Comparison of ENCODE assay signal across 8 mouse cellular contexts in the genomic region with DNA sequence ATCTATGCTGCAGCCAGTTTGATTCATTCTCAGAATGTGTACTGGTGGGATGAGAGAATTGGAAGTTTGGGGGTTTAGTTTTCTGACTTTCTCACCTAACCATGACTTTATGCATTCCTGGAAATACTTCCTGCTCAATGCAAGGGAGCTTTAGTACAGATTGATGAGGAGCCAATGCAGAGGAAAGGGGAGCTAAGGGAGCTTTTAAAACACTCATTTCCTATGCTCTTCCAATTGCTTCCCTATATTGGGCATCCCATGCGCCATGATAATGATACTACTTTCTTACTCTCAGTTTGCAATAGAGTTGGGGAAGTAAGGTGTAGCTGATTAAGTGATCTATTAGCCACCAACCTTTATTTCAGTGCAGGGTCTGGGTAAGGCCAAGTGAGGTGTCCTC. TPM values are rescaled to one million over a fixed set of nuclear protein-coding genes. Genes with fewer than 3 reads are reported as not detected.
DNase-seq lines count a peak whose midpoint lies in the region; ATAC-seq and TF ChIP-seq lines count a peak whose summit lies in the region.

No protein-coding gene starts in this region.

- H3K36me3 ChIP-seq in heart, embryonic 14.5 days (ENCODE audit: control insufficient read depth, insufficient read depth, low read length), result 0 out of 2 replicates have a peak, but pooled peaks cover 2% of the 10 kb centered on the region
- no peaks in the 10 kb centered on the region for H3K36me3 ChIP-seq in ES-E14 (ENCODE audit: control insufficient read depth, insufficient read depth, low read length, poor library complexity, severe bottlenecking)
- no peaks in the 10 kb centered on the region for H3K36me3 ChIP-seq in hindbrain, embryonic 10.5 days
- no peaks in the 10 kb centered on the region for H3K36me3 ChIP-seq in liver, postnatal 0 days (replicated peaks; ENCODE audit: insufficient read depth, low read length)

- no peak for TF ChIP-seq CTCF in liver, postnatal 0 days (IDR thresholded peaks at IDR 0.05; ENCODE audit: low read depth)

- in situ Hi-C loops in ES-E14 (cut with MboI; ENCODE audit: low sequenced_read_pairs in 2 of 2, unreplicated experiment in 2 of 2), result no loop called here

- no peaks in the 10 kb centered on the region for H3K9me3 ChIP-seq in heart, embryonic 14.5 days (ENCODE audit: control insufficient read depth, low read length)
- H3K9me3 ChIP-seq in ES-E14 (ENCODE audit: control insufficient read depth, insufficient read depth, low read depth, low read length), result no peaks in the 10 kb centered on the region
- no peaks in the 10 kb centered on the region for H3K9me3 ChIP-seq in hindbrain, embryonic 10.5 days
- no peaks in the 10 kb centered on the region for H3K9me3 ChIP-seq in liver, postnatal 0 days (ENCODE audit: low read length)

- H3K27ac ChIP-seq in heart, embryonic 14.5 days (replicated peaks in 1 of 2; ENCODE audit: control insufficient read depth in 1 of 2, insufficient read depth in 1 of 2, low read depth in 2 of 2, low read length in 2 of 2), result peak overlapping the region; percentile 57 to 69
- no peak overlapping the region for H3K27ac ChIP-seq in ES-E14 (ENCODE audit: insufficient read depth, low read depth, low read length, poor library complexity, severe bottlenecking)
- H3K27ac ChIP-seq in hindbrain, embryonic 10.5 days, result peak overlapping the region; percentile 97
- no peak overlapping the region for H3K27ac ChIP-seq in liver, postnatal 0 days (ENCODE audit: low read depth)

- H3K9ac ChIP-seq in heart, embryonic 14.5 days (ENCODE audit: low read length), result peak overlapping the region; percentile 83
- H3K9ac ChIP-seq in ES-E14 (ENCODE audit: insufficient read depth, low read depth, low read length, poor library complexity, severe bottlenecking), result peak overlapping the region; percentile 86
- H3K9ac ChIP-seq in liver, postnatal 0 days (replicated peaks), result 0 out of 2 replicates have a peak overlapping the region, but pooled peaks have one; percentile 38

- WGBS in heart, embryonic 14.5 days, result 67% methylated on average over 1 of the region's 1 CpGs
- 56% methylated on average over 1 of the region's 1 CpGs for WGBS in hindbrain, embryonic 10.5 days
- 71% methylated on average over 1 of the region's 1 CpGs for WGBS in liver, postnatal 0 days (ENCODE audit: insufficient replicate concordance)

- TF ChIP-seq EP300 in liver, postnatal 0 days (IDR thresholded peaks at IDR 0.05; ENCODE audit: low read depth), result no peak

- H3K4me2 ChIP-seq in heart, embryonic 14.5 days (ENCODE audit: low read length), result peak overlapping the region; percentile 78
- peak overlapping the region; percentile 70 for H3K4me2 ChIP-seq in liver, postnatal 0 days (ENCODE audit: low read depth, low read length)

- 0 out of 2 replicates have a peak, but pooled peaks have one; percentile 17 for ATAC-seq in heart, embryonic 14.5 days (ENCODE audit: insufficient number of reproducible peaks, insufficient read depth, low FRiP score, low read depth)
- no peak for ATAC-seq in liver, postnatal 0 days

- H3K4me3 ChIP-seq in heart, embryonic 14.5 days (ENCODE audit: control insufficient read depth in 1 of 2, insufficient read depth in 1 of 2, low read depth in 1 of 2, low read length in 2 of 2), result peak overlapping the region; percentile 67 to 69
- H3K4me3 ChIP-seq in ES-E14 (ENCODE audit: insufficient read depth in 1 of 2, low read depth in 1 of 2, low read length in 2 of 2, poor library complexity in 1 of 2, severe bottlenecking in 1 of 2), result peak overlapping the region; percentile 82 to 83
- H3K4me3 ChIP-seq in hindbrain, embryonic 10.5 days, result peak overlapping the region; percentile 64
- H3K4me3 ChIP-seq in liver, postnatal 0 days (ENCODE audit: low read depth, low read length), result peak overlapping the region; percentile 40

- no peak for DNase-seq in heart, postnatal 36 days
- no peak for DNase-seq in ES-E14 (ENCODE audit: low read depth, low spot score)
- DNase-seq in hindbrain, embryonic 10.5 days (ENCODE audit: low spot score), result no peak
- DNase-seq in liver, postnatal 0 days, result no peak
- no peak for DNase-seq in retina, embryonic 14.5 days (ENCODE audit: low spot score)
- no peak for DNase-seq in cerebellum, postnatal 4 days (ENCODE audit: low spot score in 2 of 2)
- no peak for DNase-seq in adrenal gland, postnatal 36 days

- peaks cover 0 to 4% of the 10 kb centered on the region in 2 experiments; a peak in 1 of 4 replicates for H3K4me1 ChIP-seq in heart, embryonic 14.5 days (ENCODE audit: control insufficient read depth in 2 of 2, insufficient read depth in 2 of 2, low read length in 2 of 2)
- peaks cover 2% of the 10 kb centered on the region in 2 experiments; a peak in 1 of 4 replicates for H3K4me1 ChIP-seq in ES-E14 (ENCODE audit: control insufficient read depth in 2 of 2, insufficient read depth in 2 of 2, low read length in 2 of 2, poor library complexity in 1 of 2)
- peaks cover 9% of the 10 kb centered on the region for H3K4me1 ChIP-seq in hindbrain, embryonic 10.5 days (replicated peaks)
- H3K4me1 ChIP-seq in liver, postnatal 0 days (ENCODE audit: insufficient read depth), result no peaks in the 10 kb centered on the region; the same call in 1 of the 2 replicates

- no peaks in the 10 kb centered on the region for H3K27me3 ChIP-seq in heart, embryonic 14.5 days (ENCODE audit: control insufficient read depth, insufficient read depth, low read length)
- no peaks in the 10 kb centered on the region for H3K27me3 ChIP-seq in hindbrain, embryonic 10.5 days (ENCODE audit: insufficient read depth, poor library complexity, severe bottlenecking)
- no peaks in the 10 kb centered on the region for H3K27me3 ChIP-seq in liver, postnatal 0 days (ENCODE audit: insufficient read depth, low read length)

- intact Hi-C loops in heart, postnatal 36 days (cut with DNase I), result no loop called here

TF ChIP-seq in ES-E14, 5 proteins besides CTCF, POLR2A, EP300 and RAD21:
- TF ChIP-seq ZNF384 (IDR thresholded peaks at IDR 0.05; ENCODE audit: low read depth, low read length) (no peak), ZC3H11A (IDR thresholded peaks at IDR 0.05; ENCODE audit: borderline replicate concordance, low read depth, low read length) (no peak), MAFK (IDR thresholded peaks at IDR 0.05; ENCODE audit: insufficient read depth, low read depth, low read length) (no peak), CHD2 (IDR thresholded peaks at IDR 0.05; ENCODE audit: low read depth, low read length) (no peak), HCFC1 (IDR thresholded peaks at IDR 0.05; ENCODE audit: borderline replicate concordance, insufficient read depth, low read length) (no peak)

RNA-seq across cellular contexts. Expression of a gene that starts 1.0 kb away (rescaled TPM):
- polyA plus RNA-seq in heart, embryonic 14.5 days (2014; fragmentation: Nextera tagmentation; extraction: Ambion mirVana), result 4.3 and 5.4 TPM in 2 replicates
- 1 to 10 TPM; 1.1 to 1.7 TPM for total RNA-seq in heart, postnatal 36 days (2021)
- total RNA-seq in ES-E14 (2012; rRNA removed), result 2.2 and 2.6 TPM in 2 replicates
- polyA plus RNA-seq in hindbrain, embryonic 10.5 days (2016; fragmentation: Nextera tagmentation; extraction: Ambion mirVana), result 3.0 and 3.9 TPM in 2 replicates
- polyA plus RNA-seq in liver, postnatal 0 days (2015; fragmentation: Nextera tagmentation; extraction: Ambion mirVana), result 0.04 and 0.07 TPM in 2 replicates
- total RNA-seq in adrenal gland, postnatal 36 days (2021), result 1 to 10 TPM; 1.7 to 2.7 TPM

Comparison
In these comparisons a context has a peak if more than half of its experiments do, and no peak if none do; other contexts are left out.
1. H3K27ac ChIP-seq: peak in heart, embryonic 14.5 days (2 of 2) and hindbrain, embryonic 10.5 days (single experiment); none in ES-E14 (single experiment) and liver, postnatal 0 days (single experiment).
2. Peak in every context shown above with its lines, with median percentiles within 50 percentile points of each other: H3K4me3 ChIP-seq and H3K9ac ChIP-seq.